Mouse (Mus musculus): ENCODE results near the gene Coro2b. TPM values are rescaled to one million over a fixed set of nuclear protein-coding genes. Genes with fewer than 3 reads are reported as not detected.

Gene Coro2b
- polyA plus RNA-seq, 1 experiment from 2014 or later = 9.8 TPM

GRCm38 (mm10) chr9:62556748-62557147 is 19.9 kb upstream of the Coro2b start:
- Histone ChIP-seq H3K36me3 (ENCODE audit: control insufficient read depth, insufficient read depth, low read length) (no peaks in the 10 kb centered on the region), H3K27me3 (ENCODE audit: control insufficient read depth, insufficient read depth, low read length) (no peaks in the 10 kb centered on the region), H3K4me2 (ENCODE audit: low read depth, low read length) (no peak overlapping the region), H3K4me3 (replicated peaks; ENCODE audit: low read length) (no peak overlapping the region), H3K4me1 (ENCODE audit: control insufficient read depth, insufficient read depth, low read length) (0 out of 2 replicates have a peak, but pooled peaks cover 4% of the 10 kb centered on the region), H3K27ac (ENCODE audit: low read length) (no peak overlapping the region), H3K9me3 (replicated peaks; ENCODE audit: control insufficient read depth, low read length) (no peaks in the 10 kb centered on the region), H3K9ac (ENCODE audit: low read length) (no peak overlapping the region)
- ATAC-seq (ENCODE audit: insufficient read depth, low FRiP score) = no peak
- 93% methylated on average over 6 of the region's 6 CpGs for WGBS

- 69% methylated on average over 5 of the region's 5 CpGs for WGBS
- H3K9me3 ChIP-seq (replicated peaks; ENCODE audit: control insufficient read depth, low read length) = no peaks in the 10 kb centered on the region
These were observed 18.5 kb upstream of the Coro2b start for GRCm38 (mm10) chr9:62555258-62555856.

DNA sequence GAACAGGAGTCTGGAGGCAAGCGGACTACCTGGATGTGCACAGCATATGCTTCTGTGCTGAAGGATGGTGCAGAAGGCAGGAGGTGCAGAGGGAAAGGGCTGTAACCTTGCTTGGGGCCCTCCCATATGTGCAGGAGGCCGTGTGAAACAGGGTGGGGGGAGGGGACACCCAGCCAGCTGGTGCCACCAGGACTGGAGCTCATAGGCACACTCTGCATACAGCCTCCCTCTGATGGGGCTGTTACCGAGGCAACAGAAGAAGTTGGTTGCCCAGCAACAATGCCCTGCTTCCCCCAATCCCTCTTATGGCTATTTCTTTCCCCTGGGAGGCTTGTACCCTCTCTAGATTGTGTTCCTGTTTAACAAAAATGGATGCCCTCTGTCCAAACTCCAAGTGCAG is 17.8 kb upstream of the Coro2b start:
- no peaks in the 10 kb centered on the region for H3K27me3 ChIP-seq (ENCODE audit: control insufficient read depth, insufficient read depth, low read length)
- no peaks in the 10 kb centered on the region for H3K9me3 ChIP-seq (replicated peaks; ENCODE audit: control insufficient read depth, low read length)
- H3K9ac ChIP-seq (ENCODE audit: low read length) = no peak overlapping the region
- 53% methylated on average over 3 of the region's 3 CpGs for WGBS
- ATAC-seq (ENCODE audit: insufficient read depth, low FRiP score) = no peak
- H3K4me3 ChIP-seq (replicated peaks; ENCODE audit: low read length) = no peak overlapping the region
- H3K36me3 ChIP-seq (ENCODE audit: control insufficient read depth, insufficient read depth, low read length) = no peaks in the 10 kb centered on the region
- no peak overlapping the region for H3K4me2 ChIP-seq (ENCODE audit: low read depth, low read length)
- 0 out of 2 replicates have a peak, but pooled peaks cover under 1% of the 10 kb centered on the region for H3K4me1 ChIP-seq (ENCODE audit: control insufficient read depth, insufficient read depth, low read length)
- H3K27ac ChIP-seq (ENCODE audit: low read length) = no peak overlapping the region

More at GRCm38 (mm10) chr9:62555258-62555856, 18.5 kb upstream of the Coro2b start:
- Histone ChIP-seq H3K27me3 (ENCODE audit: control insufficient read depth, insufficient read depth, low read length) (no peaks in the 10 kb centered on the region), H3K4me3 (replicated peaks; ENCODE audit: low read length) (no peak overlapping the region), H3K4me2 (ENCODE audit: low read depth, low read length) (no peak overlapping the region), H3K36me3 (ENCODE audit: control insufficient read depth, insufficient read depth, low read length) (no peaks in the 10 kb centered on the region), H3K9ac (ENCODE audit: low read length) (no peak overlapping the region), H3K4me1 (ENCODE audit: control insufficient read depth, insufficient read depth, low read length) (0 out of 2 replicates have a peak, but pooled peaks cover 4% of the 10 kb centered on the region), H3K27ac (ENCODE audit: low read length) (no peak overlapping the region)
- ATAC-seq (ENCODE audit: insufficient read depth, low FRiP score) = no peak

DNA sequence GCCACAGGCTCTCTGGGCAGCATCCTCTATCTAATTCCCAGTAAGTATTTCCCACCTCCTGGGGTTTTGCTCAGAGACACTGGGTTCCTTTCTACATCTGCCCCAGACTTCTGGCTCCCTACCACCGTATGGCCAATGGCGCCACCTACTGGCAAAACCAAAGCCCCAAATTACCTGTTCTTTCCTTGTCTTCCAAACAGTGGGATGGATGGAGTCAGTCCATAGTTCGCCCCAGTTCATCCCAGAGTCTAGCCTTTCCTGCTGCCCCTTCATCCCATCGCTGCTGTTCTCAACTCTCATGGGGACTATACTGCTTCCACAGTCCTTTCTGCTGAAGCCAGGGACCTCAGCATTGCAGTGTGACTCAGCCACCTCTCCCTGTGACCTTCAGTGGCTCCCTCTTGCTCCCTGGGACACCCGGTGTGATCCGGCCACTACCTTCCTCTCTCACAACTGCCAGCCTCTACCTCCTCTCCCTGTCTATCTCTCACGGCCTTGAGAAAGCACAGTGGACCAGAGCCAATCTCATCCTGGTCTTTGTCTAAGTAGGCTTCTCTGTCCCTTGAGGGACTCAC is 16.6 kb upstream of the Coro2b start:
- Histone ChIP-seq H3K4me3 (replicated peaks; ENCODE audit: low read length) (no peak overlapping the region), H3K27me3 (ENCODE audit: control insufficient read depth, insufficient read depth, low read length) (no peaks in the 10 kb centered on the region), H3K27ac (ENCODE audit: low read length) (no peak overlapping the region), H3K4me2 (ENCODE audit: low read depth, low read length) (no peak overlapping the region), H3K36me3 (ENCODE audit: control insufficient read depth, insufficient read depth, low read length) (no peaks in the 10 kb centered on the region), H3K9me3 (replicated peaks; ENCODE audit: control insufficient read depth, low read length) (no peaks in the 10 kb centered on the region), H3K9ac (ENCODE audit: low read length) (no peak overlapping the region), H3K4me1 (ENCODE audit: control insufficient read depth, insufficient read depth, low read length) (no peaks in the 10 kb centered on the region)
- 30% methylated on average over 7 of the region's 7 CpGs for WGBS
- ATAC-seq (ENCODE audit: insufficient read depth, low FRiP score) = no peak

DNA sequence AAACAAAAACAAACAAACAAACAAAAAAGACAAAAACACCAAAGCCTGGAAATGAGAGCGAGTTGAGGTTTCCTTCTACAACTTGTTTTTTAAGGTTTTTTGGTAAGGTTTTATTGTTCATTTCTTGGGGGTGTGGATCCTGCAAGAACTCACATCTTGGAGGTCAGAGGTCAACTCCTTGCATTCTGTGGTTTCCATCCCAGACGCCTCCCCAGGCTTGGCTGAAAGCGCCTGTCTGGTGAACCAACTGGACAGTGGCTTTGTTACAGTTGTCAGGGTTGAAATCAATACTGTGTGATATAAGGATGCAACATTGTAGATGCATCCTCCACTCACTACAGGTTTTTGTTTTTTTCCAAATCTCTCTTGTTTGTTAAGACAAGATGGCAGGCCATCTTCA is 14.7 kb upstream of the Coro2b start:
- Histone ChIP-seq H3K9me3 (replicated peaks; ENCODE audit: control insufficient read depth, low read length) (no peaks in the 10 kb centered on the region), H3K27ac (ENCODE audit: low read length) (no peak overlapping the region), H3K9ac (ENCODE audit: low read length) (no peak overlapping the region), H3K4me2 (ENCODE audit: low read depth, low read length) (no peak overlapping the region), H3K4me1 (ENCODE audit: control insufficient read depth, insufficient read depth, low read length) (no peaks in the 10 kb centered on the region), H3K27me3 (ENCODE audit: control insufficient read depth, insufficient read depth, low read length) (no peaks in the 10 kb centered on the region), H3K4me3 (replicated peaks; ENCODE audit: low read length) (no peak overlapping the region), H3K36me3 (ENCODE audit: control insufficient read depth, insufficient read depth, low read length) (no peaks in the 10 kb centered on the region)
- no peak for ATAC-seq (ENCODE audit: insufficient read depth, low FRiP score)
- 91% methylated on average over 3 of the region's 3 CpGs for WGBS

DNA sequence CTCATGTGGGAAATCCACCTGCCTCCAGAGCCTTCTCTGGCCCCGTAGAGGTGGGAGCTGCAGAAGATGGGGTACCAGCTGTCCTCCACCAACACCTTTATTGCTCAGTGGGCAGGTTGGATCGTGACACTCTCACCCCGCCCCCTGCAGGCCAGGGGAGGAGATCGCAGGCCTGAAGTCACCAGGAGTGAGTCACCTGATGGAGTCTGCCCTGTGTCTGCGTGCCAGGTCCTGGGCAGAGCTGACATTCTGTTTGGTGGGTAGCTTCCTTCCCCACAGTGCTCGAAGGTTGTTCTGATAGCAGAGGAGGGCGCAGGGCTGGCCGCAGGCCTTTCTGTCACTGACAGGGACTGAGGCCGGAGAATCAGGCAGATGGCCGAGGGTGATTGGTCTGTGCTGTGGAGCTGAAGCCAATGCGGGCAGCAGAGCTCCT is 13.8 kb upstream of the Coro2b start:
- Histone ChIP-seq H3K27ac (ENCODE audit: low read length) (no peak overlapping the region), H3K36me3 (ENCODE audit: control insufficient read depth, insufficient read depth, low read length) (no peaks in the 10 kb centered on the region), H3K4me2 (ENCODE audit: low read depth, low read length) (no peak overlapping the region), H3K27me3 (ENCODE audit: control insufficient read depth, insufficient read depth, low read length) (no peaks in the 10 kb centered on the region), H3K4me3 (replicated peaks; ENCODE audit: low read length) (no peak overlapping the region), H3K4me1 (ENCODE audit: control insufficient read depth, insufficient read depth, low read length) (no peaks in the 10 kb centered on the region), H3K9ac (ENCODE audit: low read length) (no peak overlapping the region), H3K9me3 (replicated peaks; ENCODE audit: control insufficient read depth, low read length) (no peaks in the 10 kb centered on the region)
- no peak for ATAC-seq (ENCODE audit: insufficient read depth, low FRiP score)
- 46% methylated on average over 11 of the region's 11 CpGs for whole genome bisulfite sequencing

- WGBS = 3% methylated on average over 8 of the region's 8 CpGs
- H3K4me2 ChIP-seq (ENCODE audit: low read depth, low read length) = no peak overlapping the region
- H3K36me3 ChIP-seq (ENCODE audit: control insufficient read depth, insufficient read depth, low read length) = no peaks in the 10 kb centered on the region
- no peak overlapping the region for H3K27ac ChIP-seq (ENCODE audit: low read length)
- H3K4me3 ChIP-seq (replicated peaks; ENCODE audit: low read length) = no peak overlapping the region
- no peaks in the 10 kb centered on the region for H3K9me3 ChIP-seq (replicated peaks; ENCODE audit: control insufficient read depth, low read length)
- H3K27me3 ChIP-seq (ENCODE audit: control insufficient read depth, insufficient read depth, low read length) = no peaks in the 10 kb centered on the region
- ATAC-seq (ENCODE audit: insufficient read depth, low FRiP score) = 0 out of 2 replicates have a peak, but pooled peaks have one; percentile 26
- no peak overlapping the region for H3K9ac ChIP-seq (ENCODE audit: low read length)
- H3K4me1 ChIP-seq (ENCODE audit: control insufficient read depth, insufficient read depth, low read length) = no peaks in the 10 kb centered on the region
These were observed 13.0 kb upstream of the Coro2b start for GRCm38 (mm10) chr9:62549809-62550208.

DNA sequence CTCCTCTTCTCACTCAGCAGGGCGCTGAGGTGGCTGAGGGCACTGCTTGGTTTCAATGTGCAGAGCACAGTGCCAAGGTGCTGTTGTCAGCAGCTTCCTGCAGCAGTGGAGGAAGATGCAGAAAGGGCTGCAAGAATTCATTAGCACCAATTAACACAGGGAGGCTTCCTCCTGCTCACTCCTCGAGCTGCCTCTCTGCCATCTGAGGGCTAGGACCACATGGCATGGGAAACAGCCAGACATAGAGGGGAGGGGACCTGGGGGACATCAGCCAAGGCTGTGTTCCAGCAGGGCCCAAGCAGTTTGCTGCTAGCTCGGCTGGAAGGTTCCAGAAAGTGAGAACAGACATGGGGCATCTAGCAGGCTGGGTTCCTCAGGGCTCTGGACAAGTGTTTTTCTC is 10.6 kb upstream of the Coro2b start:
- H3K36me3 ChIP-seq (ENCODE audit: control insufficient read depth, insufficient read depth, low read length) = no peaks in the 10 kb centered on the region
- no peak overlapping the region for H3K4me3 ChIP-seq (replicated peaks; ENCODE audit: low read length)
- 67% methylated on average over 3 of the region's 3 CpGs for WGBS
- no peak overlapping the region for H3K27ac ChIP-seq (ENCODE audit: low read length)
- no peaks in the 10 kb centered on the region for H3K27me3 ChIP-seq (ENCODE audit: control insufficient read depth, insufficient read depth, low read length)
- no peak for ATAC-seq (ENCODE audit: insufficient read depth, low FRiP score)
- no peaks in the 10 kb centered on the region for H3K4me1 ChIP-seq (ENCODE audit: control insufficient read depth, insufficient read depth, low read length)
- H3K4me2 ChIP-seq (ENCODE audit: low read depth, low read length) = no peak overlapping the region
- H3K9me3 ChIP-seq (replicated peaks; ENCODE audit: control insufficient read depth, low read length) = no peaks in the 10 kb centered on the region
- no peak overlapping the region for H3K9ac ChIP-seq (ENCODE audit: low read length)

GRCm38 (mm10) chr9:62544856-62545255 is 8.0 kb upstream of the Coro2b start:
- 72% methylated on average over 10 of the region's 10 CpGs for WGBS
- Histone ChIP-seq H3K9me3 (replicated peaks; ENCODE audit: control insufficient read depth, low read length) (no peaks in the 10 kb centered on the region), H3K27me3 (ENCODE audit: control insufficient read depth, insufficient read depth, low read length) (no peaks in the 10 kb centered on the region), H3K4me1 (ENCODE audit: control insufficient read depth, insufficient read depth, low read length) (no peaks in the 10 kb centered on the region), H3K36me3 (ENCODE audit: control insufficient read depth, insufficient read depth, low read length) (no peaks in the 10 kb centered on the region), H3K4me2 (ENCODE audit: low read depth, low read length) (no peak overlapping the region), H3K4me3 (replicated peaks; ENCODE audit: low read length) (no peak overlapping the region), H3K27ac (ENCODE audit: low read length) (no peak overlapping the region), H3K9ac (ENCODE audit: low read length) (no peak overlapping the region)
- no peak for ATAC-seq (ENCODE audit: insufficient read depth, low FRiP score)

All from stomach, embryonic 16.5 days (tissue).